Comparison of ENCODE assay signal across 34 mouse cellular contexts in the genomic region with DNA sequence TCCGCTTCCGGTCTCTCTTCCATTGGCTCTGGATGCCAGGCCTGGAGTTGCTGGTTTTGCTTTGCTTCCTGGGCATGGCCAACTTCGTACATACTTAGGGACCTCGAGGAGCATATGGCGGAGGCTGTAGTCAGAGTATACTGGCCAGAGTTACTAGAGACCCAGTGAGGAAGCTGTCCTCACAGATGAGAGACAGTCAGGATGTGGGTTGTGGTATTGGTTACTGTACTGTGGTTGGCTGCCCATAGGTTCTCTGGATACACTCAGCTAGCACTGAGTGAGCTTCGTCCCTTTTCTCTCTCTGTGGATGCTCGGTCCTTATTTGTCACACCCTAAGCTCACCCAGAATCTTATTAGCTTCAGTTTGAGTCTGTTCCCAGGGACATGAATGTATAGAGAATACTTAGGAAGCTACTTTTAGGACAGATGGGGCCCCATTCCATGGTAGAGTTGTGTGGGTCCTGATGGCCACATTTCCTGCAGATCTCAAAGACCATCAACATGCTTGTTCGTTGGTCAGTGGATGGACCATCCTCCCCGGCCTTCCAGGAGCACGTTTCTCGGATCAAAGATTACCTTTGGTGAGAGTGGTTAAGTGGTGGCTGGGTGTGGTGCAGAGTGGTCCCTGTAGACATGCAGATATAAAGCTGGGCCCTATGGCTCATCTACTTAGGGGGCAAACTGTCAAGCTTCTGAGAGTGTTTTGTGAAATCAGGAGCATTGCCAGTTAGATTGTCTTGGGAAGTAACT. TPM values are rescaled to one million over a fixed set of nuclear protein-coding genes. Genes with fewer than 3 reads are reported as not detected.
A peak's percentile ranks its signal among the peaks of the same experiment; 100 is the strongest.
DNase-seq lines count a peak whose midpoint lies in the region; ATAC-seq lines count a peak whose summit lies in the region.
"Had no signal": no experiment of that assay in that cellular context is flagged by ENCODE, and none has a peak within 500 bp of the region (broad histone marks: within the 10 kb centered on the region; RNA-seq: fewer than 3 reads in every experiment).

No protein-coding gene starts in this region.

- intact Hi-C loops in heart, postnatal 10 days (cut with DNase I) = no loop called here

- DNase-seq in heart, adult 11 months = peak; percentile 68
- no peak for DNase-seq in heart, postnatal 10 days
- DNase-seq in CD4-positive, CD25-positive, alpha-beta regulatory T cell, adult 2 months (ENCODE audit: low read depth, low spot score) = peak; percentile 14
- DNase-seq in adrenal gland, postnatal 4 days (ENCODE audit: low spot score in 2 of 2) = no peak
- DNase-seq in spleen, postnatal 4 days (ENCODE audit: low spot score in 2 of 2) = no peak
- DNase-seq in thymus, postnatal 0 days (ENCODE audit: low spot score) = no peak
- DNase-seq: adrenal gland, adult 8-10 months; cerebellum, adult 18-20 months; cerebellum, postnatal 36 days; gastrocnemius, postnatal 14 days; kidney, adult 9 months; kidney, postnatal 25 days; lung, embryonic 14.5 days; right cerebral cortex, adult 18-20 months had no signal

- peak; percentile 51 to 77; a peak in 3 of 4 replicates for ATAC-seq in hematopoietic stem cell, adult 5-6 weeks (replicated peaks in 1 of 2; ENCODE audit: insufficient read depth in 1 of 2, low FRiP score in 2 of 2, low TSS enrichment in 1 of 2, low read depth in 1 of 2, poor library complexity in 2 of 2, severe bottlenecking in 2 of 2)
- ATAC-seq in megakaryocyte-erythroid progenitor cell, adult 5-6 weeks (replicated peaks; ENCODE audit: low FRiP score, low TSS enrichment, poor library complexity, severe bottlenecking) = 0 out of 2 replicates have a peak, but pooled peaks have one; percentile 19
- ATAC-seq: forebrain, embryonic 15.5 days; intestine, embryonic 16.5 days; midbrain, embryonic 16.5 days; Patski had no signal

RNA-seq across cellular contexts. Expression of a gene that starts 10.1 kb away (rescaled TPM):
- total RNA-seq in heart, postnatal 10 days (2021) = 1 to 10 TPM; 6.7 to 8.0 TPM
- total RNA-seq in hematopoietic stem cell, adult 5-6 weeks (2017) = 3.8 and 8.2 TPM in 2 replicates
- total RNA-seq in megakaryocyte-erythroid progenitor cell, adult 5-6 weeks (2014; fragmentation: Nextera tagmentation) = 7.5 and 11.4 TPM in 2 replicates
- total RNA-seq in megakaryocyte-erythroid progenitor cell, adult 5-6 weeks (2017) = 9.9 and 15.6 TPM in 2 replicates
- 10 to 100 TPM; 20.8 to 26.6 TPM for total RNA-seq in adrenal gland, postnatal 4 days (2021)
- 18.7 and 19.6 TPM in 2 replicates for polyA plus RNA-seq in thymus, postnatal 0 days (2015; fragmentation: Nextera tagmentation; extraction: Ambion mirVana)

RNA-seq across cellular contexts. Expression of a gene that starts 20.6 kb away (rescaled TPM):
- not detected for total RNA-seq in heart, postnatal 10 days (2021)
- not detected in 2 replicates for total RNA-seq in hematopoietic stem cell, adult 5-6 weeks (2017)
- not detected in 2 replicates for total RNA-seq in megakaryocyte-erythroid progenitor cell, adult 5-6 weeks (2014; fragmentation: Nextera tagmentation)
- total RNA-seq in megakaryocyte-erythroid progenitor cell, adult 5-6 weeks (2017) = not detected in 2 replicates
- total RNA-seq in adrenal gland, postnatal 4 days (2021) = not detected
- polyA plus RNA-seq in thymus, postnatal 0 days (2015; fragmentation: Nextera tagmentation; extraction: Ambion mirVana) = not detected in 2 replicates
- total RNA-seq: adrenal gland, adult 8-10 months; gastrocnemius, postnatal 14 days; heart, adult 2 months; heart, postnatal 25 days; layer of hippocampus, adult 2 months; left cerebral cortex, postnatal 14 days had no signal
- polyA plus RNA-seq: forebrain, embryonic 15.5 days; G1E; heart, embryonic 13.5 days; intestine, embryonic 16.5 days; limb, embryonic 13.5 days; liver, embryonic 14.5 days; lung, embryonic 14.5 days; midbrain, embryonic 10.5 days; midbrain, embryonic 16.5 days; myocyte; Patski had no signal

RNA-seq across cellular contexts. Expression of a gene that starts 33.9 kb away (rescaled TPM):
- under 1 TPM in 1 of 2 experiments, not detected in 1; 0.45 TPM for total RNA-seq in heart, postnatal 10 days (2021)
- total RNA-seq in hematopoietic stem cell, adult 5-6 weeks (2017) = not detected in 2 replicates
- total RNA-seq in megakaryocyte-erythroid progenitor cell, adult 5-6 weeks (2014; fragmentation: Nextera tagmentation) = not detected in 2 replicates
- not detected in 2 replicates for total RNA-seq in megakaryocyte-erythroid progenitor cell, adult 5-6 weeks (2017)
- total RNA-seq in adrenal gland, postnatal 4 days (2021) = 10 to 100 TPM in 1 of 2 experiments, under 1 TPM in 1; 0.62 to 16.4 TPM
- 0.04 TPM in 1 of 2 replicates, not detected in the other for polyA plus RNA-seq in thymus, postnatal 0 days (2015; fragmentation: Nextera tagmentation; extraction: Ambion mirVana)
- total RNA-seq: CH12.LX; gastrocnemius, postnatal 14 days; heart, adult 2 months; heart, postnatal 25 days; layer of hippocampus, adult 2 months; left cerebral cortex, postnatal 14 days had no signal
- polyA plus RNA-seq: forebrain, embryonic 15.5 days; G1E; heart, adult 2 months; hindbrain, embryonic 15.5 days; lung, embryonic 14.5 days; midbrain, embryonic 10.5 days; myocyte; neural tube, embryonic 14.5 days; urinary bladder, adult 2 months had no signal

Comparison
In these comparisons a context has a peak if more than half of its experiments do, and no peak if none do; other contexts are left out.
1. DNase-seq: peak in heart, adult 11 months (single experiment) and CD4-positive, CD25-positive, alpha-beta regulatory T cell, adult 2 months (single experiment); none in heart, postnatal 10 days (0 of 2), adrenal gland, postnatal 4 days (0 of 2), spleen, postnatal 4 days (0 of 2) and thymus, postnatal 0 days (single experiment).